Mouse (Mus musculus) liver, adult 2 months (tissue): Measurements from ENCODE around the gene Nadk2.

Experiments used
- CTCF ChIP-seq: fragments of 200-500 bp; IDR thresholded peaks from 2 replicates; pipeline ENCODE4 v1.5.1; 2011; ENCODE audit warnings: low read depth, low read length, control low read depth
- POLR2A ChIP-seq: fragments of 200-500 bp; IDR thresholded peaks from 2 replicates; pipeline ENCODE4 v1.6.1; 2011; ENCODE audit warnings: low read length, control low read depth; ENCODE audit not compliant: insufficient read depth; ENCODE audit errors: extremely low read depth

DNA sequence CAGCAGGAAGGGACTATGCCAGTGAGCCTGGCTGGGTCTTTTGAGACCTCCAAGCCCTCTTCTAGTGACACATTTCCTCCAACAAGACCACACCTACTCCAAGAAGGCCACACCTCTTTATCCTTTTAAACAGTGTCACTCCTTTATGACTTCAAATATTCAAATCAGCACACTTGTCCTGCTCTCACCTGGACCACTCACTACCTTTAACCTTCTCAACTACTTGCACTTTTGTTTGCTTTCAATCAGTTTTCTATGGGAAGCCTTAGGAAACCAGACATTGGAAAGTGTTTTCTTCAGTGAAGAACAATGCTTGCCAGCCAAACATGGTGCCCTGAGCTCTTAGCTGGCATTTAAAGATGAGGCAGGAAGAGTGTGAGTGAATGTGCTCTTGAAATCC is 84.3 kb downstream of the Nadk2 start, which contains the start of gene Skp2:
- TF ChIP-seq POLR2A (no peak), CTCF (no peak)
